In genomic region chr4:136134978-136135873, GRCm38 (mm10) we compare ENCODE assay signal across 7 mouse cellular contexts. TPM values are rescaled to one million over a fixed set of nuclear protein-coding genes. Genes with fewer than 3 reads are reported as not detected.
A peak's percentile ranks its signal among the peaks of the same experiment; 100 is the strongest.
DNase-seq lines count a peak whose midpoint lies in the region; ATAC-seq lines count a peak whose summit lies in the region.

No protein-coding gene starts in this region.

- peaks cover 40% of the 10 kb centered on the region for H3K4me1 ChIP-seq in neural tube, embryonic 11.5 days (ENCODE audit: control insufficient read depth, insufficient read depth, low read length)
- H3K4me1 ChIP-seq in heart, embryonic 15.5 days (replicated peaks), result peaks cover 52% of the 10 kb centered on the region
- H3K4me1 ChIP-seq in stomach, embryonic 16.5 days (ENCODE audit: control insufficient read depth, insufficient read depth, low read length), result peaks cover 32% of the 10 kb centered on the region

- H3K4me3 ChIP-seq in neural tube, embryonic 11.5 days (ENCODE audit: low read depth, low read length), result peak overlapping the region; percentile 29
- H3K4me3 ChIP-seq in heart, embryonic 15.5 days, result peak overlapping the region; percentile 55
- H3K4me3 ChIP-seq in stomach, embryonic 16.5 days (replicated peaks; ENCODE audit: low read length), result peak overlapping the region; percentile 46

- H3K27ac ChIP-seq in neural tube, embryonic 11.5 days (ENCODE audit: low read depth, low read length), result peak overlapping the region; percentile 94
- H3K27ac ChIP-seq in heart, embryonic 15.5 days, result peak overlapping the region; percentile 93
- peak overlapping the region; percentile 92 for H3K27ac ChIP-seq in stomach, embryonic 16.5 days (ENCODE audit: low read length)

- no peaks in the 10 kb centered on the region for H3K27me3 ChIP-seq in neural tube, embryonic 11.5 days (ENCODE audit: control insufficient read depth, insufficient read depth, low read length)
- no peaks in the 10 kb centered on the region for H3K27me3 ChIP-seq in heart, embryonic 15.5 days
- no peaks in the 10 kb centered on the region for H3K27me3 ChIP-seq in stomach, embryonic 16.5 days (ENCODE audit: control insufficient read depth, insufficient read depth, low read length)

- peak overlapping the region; percentile 77 for H3K9ac ChIP-seq in neural tube, embryonic 11.5 days (ENCODE audit: low read length)
- H3K9ac ChIP-seq in heart, embryonic 15.5 days, result peak overlapping the region; percentile 65
- peak overlapping the region; percentile 72 for H3K9ac ChIP-seq in stomach, embryonic 16.5 days (ENCODE audit: low read length)

- no peaks in the 10 kb centered on the region for H3K36me3 ChIP-seq in neural tube, embryonic 11.5 days (ENCODE audit: control insufficient read depth, insufficient read depth, low read length)
- no peaks in the 10 kb centered on the region for H3K36me3 ChIP-seq in heart, embryonic 15.5 days
- H3K36me3 ChIP-seq in stomach, embryonic 16.5 days (ENCODE audit: control insufficient read depth, insufficient read depth, low read length), result no peaks in the 10 kb centered on the region

- WGBS in neural tube, embryonic 11.5 days, result 2% methylated on average over 49 of the region's 50 CpGs
- WGBS in heart, embryonic 15.5 days, result 5% methylated on average over 50 of the region's 50 CpGs
- WGBS in stomach, embryonic 16.5 days, result 3% methylated on average over 50 of the region's 50 CpGs

- no peaks in the 10 kb centered on the region for H3K9me3 ChIP-seq in neural tube, embryonic 11.5 days (ENCODE audit: control insufficient read depth, low read length)
- H3K9me3 ChIP-seq in heart, embryonic 15.5 days (replicated peaks), result no peaks in the 10 kb centered on the region
- no peaks in the 10 kb centered on the region for H3K9me3 ChIP-seq in stomach, embryonic 16.5 days (replicated peaks; ENCODE audit: control insufficient read depth, low read length)

- peak overlapping the region; percentile 58 for H3K4me2 ChIP-seq in neural tube, embryonic 11.5 days (ENCODE audit: low read depth)
- H3K4me2 ChIP-seq in heart, embryonic 15.5 days, result peak overlapping the region; percentile 89
- H3K4me2 ChIP-seq in stomach, embryonic 16.5 days (ENCODE audit: low read depth, low read length), result peak overlapping the region; percentile 82

- ATAC-seq in neural tube, embryonic 11.5 days (ENCODE audit: insufficient read depth, low FRiP score, low TSS enrichment), result peak; percentile 75
- peak; percentile 63 for ATAC-seq in heart, embryonic 15.5 days (replicated peaks; ENCODE audit: insufficient number of reproducible peaks, insufficient read depth, low FRiP score, low read depth)
- ATAC-seq in stomach, embryonic 16.5 days (ENCODE audit: insufficient read depth, low FRiP score), result peak; percentile 70

- peak; percentile 92 for DNase-seq in neural tube, embryonic 11.5 days (ENCODE audit: low spot score)
- DNase-seq in neural tube, embryonic 10.5 days (ENCODE audit: extremely low spot score, low spot score), result no peak
- DNase-seq in embryo, embryonic 9.5 days (ENCODE audit: extremely low spot score), result peak; percentile 91
- peak; percentile 89 to 93 for DNase-seq in kidney, postnatal 4 days
- peak; percentile 65 for DNase-seq in lung, postnatal 14 days

RNA-seq across cellular contexts. Expression of gene Id3, which starts 8.1 kb away (rescaled TPM):
- polyA plus RNA-seq in neural tube, embryonic 11.5 days (2014; fragmentation: Nextera tagmentation; extraction: Ambion mirVana), result 440 and 470 TPM in 2 replicates
- 261 and 294 TPM in 2 replicates for polyA plus RNA-seq in heart, embryonic 15.5 days (2015; fragmentation: Nextera tagmentation; extraction: Ambion mirVana)
- polyA plus RNA-seq in stomach, embryonic 16.5 days (2015; fragmentation: Nextera tagmentation; extraction: Ambion mirVana), result 271 and 285 TPM in 2 replicates

RNA-seq across cellular contexts. Expression of gene E2f2, which starts 37.0 kb away (rescaled TPM):
- 7.2 and 7.6 TPM in 2 replicates for polyA plus RNA-seq in neural tube, embryonic 11.5 days (2014; fragmentation: Nextera tagmentation; extraction: Ambion mirVana)
- 7.8 and 9.6 TPM in 2 replicates for polyA plus RNA-seq in heart, embryonic 15.5 days (2015; fragmentation: Nextera tagmentation; extraction: Ambion mirVana)
- 7.7 and 9.3 TPM in 2 replicates for polyA plus RNA-seq in stomach, embryonic 16.5 days (2015; fragmentation: Nextera tagmentation; extraction: Ambion mirVana)
